Mouse (Mus musculus): ENCODE results near the gene Abhd17a. TPM values are rescaled to one million over a fixed set of nuclear protein-coding genes. Genes with fewer than 3 reads are reported as not detected.

The Abhd17a gene
- polyA plus RNA-seq, 1 experiment from 2014 or later, result 92.5 TPM

DNA sequence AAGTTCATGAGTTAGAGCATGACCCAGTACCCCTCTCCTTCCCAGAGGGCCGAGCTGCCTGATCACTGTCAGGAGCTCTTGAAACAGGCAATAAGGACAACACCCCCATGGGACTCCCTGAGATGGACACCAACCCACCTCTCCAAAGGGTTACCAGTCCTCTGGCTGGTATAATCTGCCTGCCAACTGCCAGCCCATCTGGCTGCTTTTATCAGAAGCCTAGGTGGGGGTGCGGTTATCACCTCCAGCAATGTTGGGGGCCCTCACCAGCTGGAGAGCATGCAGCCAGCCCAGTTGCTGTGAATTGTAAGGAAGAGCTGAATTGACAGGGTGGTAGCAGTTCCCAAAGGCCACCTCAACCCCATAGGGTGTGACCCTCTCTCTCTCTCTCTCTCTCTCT, 17.7 kb downstream of the Abhd17a start:
- 80% methylated on average over 2 of the region's 2 CpGs for WGBS
- DNase-seq (ENCODE audit: low spot score) (no peak), ATAC-seq (ENCODE audit: low FRiP score, low TSS enrichment) (no peak)
- TF ChIP-seq EP300 (optimal IDR thresholded peaks at IDR 0.05) (no peak), CTCF (IDR thresholded peaks at IDR 0.05; ENCODE audit: low read depth) (no peak)
- Histone ChIP-seq H3K27ac (replicated peaks) (no peak overlapping the region), H3K4me3 (ENCODE audit: low read depth, low read length) (no peak overlapping the region), H3K4me1 (replicated peaks; ENCODE audit: control insufficient read depth, insufficient read depth) (peaks cover 18% of the 10 kb centered on the region), H3K4me2 (replicated peaks; ENCODE audit: low read depth) (no peak overlapping the region), H3K36me3 (ENCODE audit: control insufficient read depth, insufficient read depth, low read length) (no peaks in the 10 kb centered on the region), H3K9me3 (ENCODE audit: control insufficient read depth, low read length) (no peaks in the 10 kb centered on the region), H3K27me3 (ENCODE audit: control insufficient read depth, insufficient read depth, low read length) (no peaks in the 10 kb centered on the region), H3K9ac (ENCODE audit: low read length) (no peak overlapping the region)

DNA sequence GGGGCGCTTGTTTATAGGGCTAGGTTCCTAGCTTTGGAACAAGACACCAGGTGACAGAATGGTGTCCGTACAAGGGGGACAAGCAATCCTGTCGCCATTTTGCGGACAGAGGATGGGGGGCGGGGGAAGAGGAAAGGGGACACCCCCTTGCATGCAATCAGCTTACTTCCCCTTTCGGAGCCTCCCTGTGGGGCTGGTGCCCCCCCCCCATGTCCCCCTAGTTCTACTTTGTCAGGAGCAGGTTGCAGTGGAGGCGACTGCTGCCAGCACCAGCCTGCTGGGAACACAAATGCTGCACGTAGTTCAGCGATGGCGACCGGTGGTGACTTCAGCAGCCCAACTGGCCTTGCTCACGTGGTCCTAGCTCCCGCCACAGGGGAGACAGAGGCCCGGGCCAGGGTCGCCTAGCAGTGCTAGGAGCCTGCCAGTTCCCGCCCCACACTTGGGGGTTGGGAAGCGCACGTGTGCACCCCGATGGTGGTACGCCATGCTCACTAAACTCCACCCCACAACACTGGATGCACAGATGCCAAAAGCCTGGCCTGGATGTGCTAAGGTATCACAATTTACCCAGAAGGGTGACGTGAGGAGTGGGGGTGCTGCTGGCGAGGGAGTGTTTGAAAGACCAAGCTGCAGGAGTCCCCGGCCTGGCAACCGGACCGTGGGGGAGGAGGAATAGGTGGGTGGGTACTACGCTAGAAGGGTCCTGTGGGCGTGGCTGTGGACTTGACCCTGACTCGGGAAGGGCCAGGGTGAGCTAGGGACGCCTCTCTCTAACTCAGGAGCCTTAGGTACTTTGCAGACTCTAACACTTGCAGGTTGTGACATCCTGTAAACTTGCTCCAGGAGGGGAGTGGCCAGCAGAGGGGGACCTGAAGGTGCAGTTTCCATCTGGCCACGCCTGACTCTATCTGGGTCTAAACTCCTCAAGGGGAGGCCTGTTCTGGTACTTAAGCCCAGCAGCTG, 19.0 kb downstream of the Abhd17a start:
- 21% methylated on average over 29 of the region's 30 CpGs for WGBS
- peak overlapping the region; percentile 32 for H3K4me2 ChIP-seq (replicated peaks; ENCODE audit: low read depth)
- H3K9ac ChIP-seq (ENCODE audit: low read length), result peak overlapping the region; percentile 35
- TF ChIP-seq EP300 (optimal IDR thresholded peaks at IDR 0.05) (no peak), CTCF (IDR thresholded peaks at IDR 0.05; ENCODE audit: low read depth) (no peak)
- no peaks in the 10 kb centered on the region for H3K36me3 ChIP-seq (ENCODE audit: control insufficient read depth, insufficient read depth, low read length)
- H3K27me3 ChIP-seq (ENCODE audit: control insufficient read depth, insufficient read depth, low read length), result no peaks in the 10 kb centered on the region
- H3K4me3 ChIP-seq (ENCODE audit: low read depth, low read length), result no peak overlapping the region
- no peaks in the 10 kb centered on the region for H3K9me3 ChIP-seq (ENCODE audit: control insufficient read depth, low read length)
- no peak for DNase-seq (ENCODE audit: low spot score)
- H3K27ac ChIP-seq (replicated peaks), result no peak overlapping the region
- peaks cover 18% of the 10 kb centered on the region for H3K4me1 ChIP-seq (replicated peaks; ENCODE audit: control insufficient read depth, insufficient read depth)
- ATAC-seq (ENCODE audit: low FRiP score, low TSS enrichment), result 0 out of 2 replicates have a peak, but pooled peaks have one; percentile 11

GRCm38 (mm10) chr10:80570419-80570818, 19.7 kb downstream of the Abhd17a start:
- DNase-seq (ENCODE audit: low spot score) (no peak), ATAC-seq (ENCODE audit: low FRiP score, low TSS enrichment) (no peak)
- WGBS, result 83% methylated on average over 10 of the region's 10 CpGs
- Histone ChIP-seq H3K36me3 (ENCODE audit: control insufficient read depth, insufficient read depth, low read length) (no peaks in the 10 kb centered on the region), H3K4me3 (ENCODE audit: low read depth, low read length) (no peak overlapping the region), H3K27me3 (ENCODE audit: control insufficient read depth, insufficient read depth, low read length) (no peaks in the 10 kb centered on the region), H3K9me3 (ENCODE audit: control insufficient read depth, low read length) (no peaks in the 10 kb centered on the region), H3K27ac (replicated peaks) (no peak overlapping the region), H3K4me1 (replicated peaks; ENCODE audit: control insufficient read depth, insufficient read depth) (peaks cover 13% of the 10 kb centered on the region), H3K9ac (ENCODE audit: low read length) (0 out of 2 replicates have a peak overlapping the region, but pooled peaks have one; percentile 4), H3K4me2 (replicated peaks; ENCODE audit: low read depth) (peak overlapping the region; percentile 32)
- TF ChIP-seq EP300 (optimal IDR thresholded peaks at IDR 0.05), result no peak
- no peak for TF ChIP-seq CTCF (IDR thresholded peaks at IDR 0.05; ENCODE audit: low read depth)

DNA sequence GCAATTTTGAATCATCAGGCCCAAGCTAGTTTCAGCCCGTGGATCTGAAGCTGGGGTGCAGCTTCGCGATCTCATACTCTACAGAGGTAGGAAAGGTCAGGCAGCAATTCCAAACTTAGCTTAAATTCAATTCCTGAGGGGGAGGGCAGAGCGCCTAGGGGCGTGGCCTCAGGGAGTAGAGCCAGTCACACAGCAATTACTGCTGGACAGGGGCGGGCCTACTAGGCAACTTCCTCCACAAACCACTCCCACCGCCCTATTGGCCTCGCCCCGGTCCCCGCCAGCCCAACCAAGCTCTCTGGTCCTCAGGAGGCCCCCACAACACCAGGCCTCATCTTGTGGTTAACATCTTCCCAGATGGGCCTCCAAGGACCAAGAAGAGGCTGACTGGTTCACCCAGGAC, 20.5 kb downstream of the Abhd17a start:
- Histone ChIP-seq H3K27ac (replicated peaks) (0 out of 2 replicates have a peak overlapping the region, but pooled peaks have one; percentile 35), H3K27me3 (ENCODE audit: control insufficient read depth, insufficient read depth, low read length) (no peaks in the 10 kb centered on the region), H3K4me3 (ENCODE audit: low read depth, low read length) (0 out of 2 replicates have a peak overlapping the region, but pooled peaks have one; percentile 6), H3K36me3 (ENCODE audit: control insufficient read depth, insufficient read depth, low read length) (no peaks in the 10 kb centered on the region), H3K9me3 (ENCODE audit: control insufficient read depth, low read length) (no peaks in the 10 kb centered on the region), H3K4me2 (replicated peaks; ENCODE audit: low read depth) (peak overlapping the region; percentile 31), H3K9ac (ENCODE audit: low read length) (0 out of 2 replicates have a peak overlapping the region, but pooled peaks have one; percentile 23), H3K4me1 (replicated peaks; ENCODE audit: control insufficient read depth, insufficient read depth) (peaks cover 12% of the 10 kb centered on the region)
- ATAC-seq (ENCODE audit: low FRiP score, low TSS enrichment) (peak; percentile 71), DNase-seq (ENCODE audit: low spot score) (peak; percentile 85)
- TF ChIP-seq CTCF (IDR thresholded peaks at IDR 0.05; ENCODE audit: low read depth) (0 out of 2 replicates have a peak, but pooled peaks have one; percentile 1), EP300 (optimal IDR thresholded peaks at IDR 0.05) (no peak)
- 33% methylated on average over 10 of the region's 10 CpGs for WGBS

DNA sequence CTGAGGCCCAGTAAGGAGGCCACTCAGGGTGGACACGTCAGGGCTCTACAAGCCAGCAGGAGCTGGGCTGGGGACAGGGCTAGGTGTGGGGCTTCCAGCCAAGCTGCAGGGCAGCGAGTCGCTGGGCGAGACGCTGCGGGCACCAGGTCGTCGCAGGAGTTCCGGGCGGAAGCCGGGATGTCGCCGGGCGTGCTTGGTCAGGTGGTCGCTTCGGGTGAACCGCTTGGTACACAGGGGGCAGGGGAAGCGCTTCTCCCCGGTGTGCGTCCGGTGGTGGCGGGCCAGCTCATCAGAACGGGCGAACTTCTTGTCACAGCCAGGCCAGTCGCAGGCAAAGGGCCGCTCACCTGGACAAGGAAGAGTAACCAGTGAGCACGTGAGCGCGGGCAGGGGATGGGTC, 21.3 kb downstream of the Abhd17a start:
- WGBS, result 93% methylated on average over 29 of the region's 29 CpGs
- Histone ChIP-seq H3K27ac (replicated peaks) (no peak overlapping the region), H3K27me3 (ENCODE audit: control insufficient read depth, insufficient read depth, low read length) (no peaks in the 10 kb centered on the region), H3K4me2 (replicated peaks; ENCODE audit: low read depth) (no peak overlapping the region), H3K9me3 (ENCODE audit: control insufficient read depth, low read length) (no peaks in the 10 kb centered on the region), H3K4me3 (ENCODE audit: low read depth, low read length) (no peak overlapping the region), H3K4me1 (replicated peaks; ENCODE audit: control insufficient read depth, insufficient read depth) (peaks cover 12% of the 10 kb centered on the region), H3K36me3 (ENCODE audit: control insufficient read depth, insufficient read depth, low read length) (no peaks in the 10 kb centered on the region), H3K9ac (ENCODE audit: low read length) (no peak overlapping the region)
- no peak for TF ChIP-seq EP300 (optimal IDR thresholded peaks at IDR 0.05)
- TF ChIP-seq CTCF (IDR thresholded peaks at IDR 0.05; ENCODE audit: low read depth), result no peak
- DNase-seq (ENCODE audit: low spot score) (no peak), ATAC-seq (ENCODE audit: low FRiP score, low TSS enrichment) (no peak)

Data from stomach, postnatal 0 days (tissue).